Mouse (Mus musculus) heart, postnatal 0 days (tissue): ENCODE data around the gene Gm10401. TPM values are rescaled to one million over a fixed set of nuclear protein-coding genes. Genes with fewer than 3 reads are reported as not detected.
"Not testable (repeated sequence)": the region's sequence is repeated elsewhere in the genome, so short reads cannot be mapped to it uniquely, and the experiment has no call there.

Source experiments
- ATAC-seq: fragments of 200-750 bp; cut with Nextera tagmentation; 2 replicates; pipeline ENCODE4 v1.8.0; 2017; ENCODE audit warnings: low read depth, moderate number of reproducible peaks, moderate library complexity; ENCODE audit not compliant: insufficient read depth
- DNase-seq: peaks from one replicate; pipeline ENCODE4 v3.0.0-alpha.2; 2016; ENCODE audit warnings: low spot score
- H3K27ac ChIP-seq: fragments of 300-500 bp; sonication (generic); 2 replicates; pipeline ENCODE4 v1.5.1; 2014; ENCODE audit warnings: low read depth, mild to moderate bottlenecking
- H3K27me3 ChIP-seq: fragments of 300-500 bp; sonication (generic); 2 replicates; pipeline ENCODE4 v1.6.1; 2014; ENCODE audit warnings: low read length, mixed read lengths; ENCODE audit not compliant: control insufficient read depth, insufficient read depth
- H3K36me3 ChIP-seq: fragments of 300-500 bp; sonication (generic); replicated peaks from 2 replicates; pipeline ENCODE4 v1.6.1; 2014; ENCODE audit warnings: low read length, mixed read lengths; ENCODE audit not compliant: control insufficient read depth, insufficient read depth
- H3K4me1 ChIP-seq: fragments of 300-500 bp; sonication (generic); 2 replicates; pipeline ENCODE4 v1.6.1; 2014; ENCODE audit warnings: antibody characterized with exemption; ENCODE audit not compliant: control insufficient read depth, insufficient read depth
- H3K4me2 ChIP-seq: fragments of 300-500 bp; sonication (generic); 2 replicates; pipeline ENCODE4 v1.6.1; 2014; ENCODE audit warnings: low read depth, mild to moderate bottlenecking, low read length, moderate library complexity
- H3K4me3 ChIP-seq: fragments of 300-500 bp; sonication (generic); 2 replicates; pipeline ENCODE4 v1.5.1; 2014; ENCODE audit warnings: low read depth, low read length
- H3K9ac ChIP-seq: fragments of 300-500 bp; sonication (generic); replicated peaks from 2 replicates; pipeline ENCODE4 v1.6.1; 2014; ENCODE audit warnings: low read depth, low read length, mixed read lengths
- H3K9me3 ChIP-seq: fragments of 300-500 bp; sonication (generic); replicated peaks from 2 replicates; pipeline ENCODE4 v1.6.1; 2016; ENCODE audit warnings: low read length; ENCODE audit not compliant: control insufficient read depth
- CTCF ChIP-seq: IDR thresholded peaks from 2 replicates; pipeline ENCODE4 v1.5.1; 2016; ENCODE audit warnings: antibody characterized with exemption, control low read depth, low read depth
- EP300 ChIP-seq: IDR thresholded peaks from 2 replicates; pipeline ENCODE4 v1.6.1; 2016; ENCODE audit warnings: antibody characterized with exemption, low read depth
- WGBS: fragments of 180-500 bp; shearing (Covaris S2); extraction: QIAGEN DNeasy Blood & Tissue Kit; methylation state at CpG from one replicate; pipeline ENCODE4 v1.1.7; 2014; 5-methylcytosine and 5-hydroxymethylcytosine counted together
- polyA plus RNA-seq: library from polyadenylated mRNA; unstranded; fragments of >200 nt; fragmentation: Nextera tagmentation; extraction: Ambion mirVana; gene quantifications from 2 replicates; pipeline ENCODE4 v1.2.1, GENCODE M21; 2015
- total RNA-seq: library from RNA; depleted of rRNA; stranded (reverse); fragments of >200 nt; gene quantifications from 2 replicates; pipeline ENCODE4 v1.2.3, GENCODE M21; 2014; ENCODE audit warnings: low replicate concordance

Gene Gm10401
- total and polyA plus RNA-seq, 2 experiments from 2014 or later, result 14.4 TPM; not detected in 1

DNA sequence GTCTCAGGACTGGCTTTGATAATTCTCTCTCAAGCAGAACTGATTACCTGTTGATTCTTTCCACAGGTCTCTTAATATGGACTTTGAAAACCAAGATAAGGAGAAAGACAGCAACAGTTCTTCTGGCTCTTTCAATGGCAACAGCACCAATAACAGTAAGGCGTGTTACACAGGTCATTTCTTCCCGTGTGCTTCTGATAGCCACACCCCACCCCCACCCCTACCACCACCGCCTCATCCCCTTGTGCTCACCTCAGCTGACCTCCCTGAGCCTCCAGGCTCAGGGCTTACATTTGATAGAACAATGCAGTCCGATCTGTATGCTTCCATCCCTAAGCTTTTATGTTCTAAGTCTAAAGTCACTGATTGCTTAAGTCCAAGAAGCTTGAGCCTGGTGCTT lies 23.3 kb downstream of the Gm10401 start:
- WGBS, result 68% methylated on average over 4 of the region's 4 CpGs
- ATAC-seq (no peak), DNase-seq (no peak)
- H3K4me1 ChIP-seq, result peaks cover 14% of the 10 kb centered on the region
- no peak overlapping the region for H3K27ac ChIP-seq
- no peaks in the 10 kb centered on the region for H3K27me3 ChIP-seq
- H3K4me3 ChIP-seq, result no peak overlapping the region
- no peak for TF ChIP-seq CTCF
- H3K9ac ChIP-seq, result no peak overlapping the region
- no peak overlapping the region for H3K4me2 ChIP-seq
- H3K9me3 ChIP-seq, result no peaks in the 10 kb centered on the region
- peaks cover 9% of the 10 kb centered on the region; the same call in 1 of the 2 replicates for H3K36me3 ChIP-seq

DNA sequence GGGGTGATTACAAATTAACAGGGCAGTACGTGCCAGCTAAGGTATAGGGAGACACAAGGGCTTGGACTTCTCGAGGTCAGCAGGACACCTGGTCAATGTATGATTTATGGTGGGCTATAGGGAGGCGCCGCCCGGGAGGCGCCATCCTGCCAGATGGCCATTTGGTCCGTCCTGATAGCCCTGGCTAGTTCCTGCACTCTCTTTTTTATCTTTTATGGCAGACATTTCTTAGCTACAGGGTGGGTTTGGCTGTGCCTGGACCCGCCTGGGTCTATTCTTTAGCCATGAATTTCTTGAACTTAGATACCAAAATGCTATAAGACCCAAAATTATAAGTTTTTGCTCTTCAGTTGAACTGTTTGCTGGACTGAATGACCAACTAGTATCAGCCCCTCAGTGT lies 24.8 kb downstream of the Gm10401 start:
- H3K36me3 ChIP-seq, H3K9me3 ChIP-seq, H3K27me3 ChIP-seq, H3K27ac ChIP-seq, H3K4me3 ChIP-seq, H3K4me2 ChIP-seq, H3K9ac ChIP-seq, DNase-seq, ATAC-seq: not testable (repeated sequence)
- 81% methylated on average over 8 of the region's 8 CpGs for WGBS
- H3K4me1 ChIP-seq, result peaks cover 17% of the 10 kb centered on the region

DNA sequence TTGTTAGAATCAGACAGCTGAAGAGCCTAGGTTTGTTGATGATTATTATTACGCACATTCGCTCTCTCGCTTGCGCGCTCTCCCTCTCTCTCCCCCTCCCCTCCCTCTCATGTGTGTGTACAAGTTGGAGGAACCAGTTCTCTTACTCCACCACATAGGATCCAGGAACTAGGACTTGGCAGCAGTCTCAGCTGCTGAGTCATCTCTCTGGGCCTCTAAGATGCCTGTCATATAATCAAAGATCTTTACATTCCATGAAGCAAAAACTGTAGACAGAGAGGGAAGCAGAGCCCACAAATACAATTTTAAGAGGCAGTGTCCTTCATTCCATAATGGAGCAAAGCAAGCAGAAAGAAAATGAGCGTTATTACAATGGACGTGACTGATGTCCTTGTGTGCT lies 26.0 kb downstream of the Gm10401 start:
- H3K4me2 ChIP-seq, result no peak overlapping the region
- H3K9me3 ChIP-seq, result no peaks in the 10 kb centered on the region
- H3K27me3 ChIP-seq, result no peaks in the 10 kb centered on the region
- no peak for TF ChIP-seq EP300
- no peak for TF ChIP-seq CTCF
- WGBS, result 76% methylated on average over 7 of the region's 7 CpGs
- H3K9ac ChIP-seq, result no peak overlapping the region
- peaks cover 9% of the 10 kb centered on the region; the same call in 1 of the 2 replicates for H3K36me3 ChIP-seq
- peaks cover 19% of the 10 kb centered on the region for H3K4me1 ChIP-seq
- H3K4me3 ChIP-seq, result no peak overlapping the region
- peak; percentile 36; the same call in 1 of the 2 replicates for ATAC-seq
- no peak for DNase-seq
- H3K27ac ChIP-seq, result no peak overlapping the region

DNA sequence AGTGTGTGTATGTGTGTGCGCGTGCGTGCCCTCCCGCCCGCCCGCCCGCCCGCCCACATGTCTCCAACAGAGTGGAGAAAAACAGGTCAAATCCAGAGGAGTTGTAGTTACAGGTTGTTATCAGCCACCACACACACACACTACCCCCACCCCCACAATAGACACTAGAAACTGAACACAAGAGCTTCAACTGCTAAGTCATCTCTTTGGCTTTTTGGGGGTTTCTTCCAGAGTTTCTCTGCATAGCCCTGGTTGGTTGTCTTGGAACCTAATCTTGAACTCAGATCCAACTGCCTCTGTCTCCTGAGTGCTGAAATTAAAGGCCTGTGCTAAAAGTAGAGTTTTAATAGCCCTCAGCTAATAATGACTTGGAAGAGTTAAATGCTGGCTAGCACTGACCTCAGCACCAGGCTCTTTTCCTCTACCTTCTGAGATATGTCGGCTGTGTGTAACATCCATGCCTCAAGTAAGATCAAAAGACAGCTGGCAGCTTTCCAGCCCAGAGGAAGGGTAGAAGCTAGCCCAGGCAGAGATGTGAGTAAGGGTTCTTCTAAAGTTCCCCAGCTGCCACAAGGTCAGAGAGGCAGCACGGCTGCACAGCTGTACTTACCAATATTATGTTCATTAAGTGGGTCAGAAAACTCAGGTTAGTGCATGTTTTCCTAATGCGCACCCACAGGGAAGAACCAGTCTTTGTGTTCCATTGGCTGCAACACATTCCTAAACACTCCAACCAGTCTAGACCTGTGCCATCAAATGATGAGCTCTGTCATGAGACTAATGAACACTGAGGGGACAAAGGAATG lies 26.8 kb downstream of the Gm10401 start:
- TF ChIP-seq CTCF, result no peak
- no peak for TF ChIP-seq EP300
- no peak overlapping the region for H3K27ac ChIP-seq
- WGBS, result 81% methylated on average over 11 of the region's 11 CpGs
- ATAC-seq, result no peak
- H3K4me2 ChIP-seq, result no peak overlapping the region
- peaks cover 9% of the 10 kb centered on the region; the same call in 1 of the 2 replicates for H3K36me3 ChIP-seq
- H3K9me3 ChIP-seq, result no peaks in the 10 kb centered on the region
- DNase-seq, result no peak
- no peaks in the 10 kb centered on the region for H3K27me3 ChIP-seq
- no peak overlapping the region for H3K4me3 ChIP-seq
- peaks cover 21% of the 10 kb centered on the region for H3K4me1 ChIP-seq
- no peak overlapping the region for H3K9ac ChIP-seq

DNA sequence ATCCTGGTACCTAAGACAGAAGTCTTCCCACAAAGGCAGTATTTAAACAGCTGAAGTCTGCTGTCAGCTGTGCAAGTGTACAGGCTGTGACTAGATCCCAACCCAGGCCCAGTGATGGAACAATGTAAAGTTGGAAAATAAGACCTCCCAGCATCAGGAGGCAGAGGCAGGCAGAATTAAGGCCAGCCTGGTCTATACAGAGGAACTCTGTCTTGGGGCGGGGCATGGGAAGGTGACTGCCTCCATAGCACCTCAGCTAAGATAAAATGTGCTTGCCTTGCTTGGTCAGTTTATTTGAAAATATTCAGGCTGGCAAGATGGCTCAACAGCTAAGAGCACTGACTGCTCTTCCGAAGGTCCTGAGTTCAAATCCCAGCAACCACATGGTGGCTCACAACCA lies 27.6 kb downstream of the Gm10401 start:
- 100% methylated on average over 2 of the region's 2 CpGs for WGBS
- Histone ChIP-seq H3K4me1 (peaks cover 28% of the 10 kb centered on the region), H3K4me2 (no peak overlapping the region), H3K9me3 (no peaks in the 10 kb centered on the region), H3K27ac (no peak overlapping the region), H3K36me3 (peaks cover 8% of the 10 kb centered on the region; the same call in 1 of the 2 replicates), H3K9ac (no peak overlapping the region), H3K4me3 (no peak overlapping the region), H3K27me3 (no peaks in the 10 kb centered on the region)
- DNase-seq (no peak), ATAC-seq (no peak)
- TF ChIP-seq EP300 (no peak), CTCF (no peak)

DNA sequence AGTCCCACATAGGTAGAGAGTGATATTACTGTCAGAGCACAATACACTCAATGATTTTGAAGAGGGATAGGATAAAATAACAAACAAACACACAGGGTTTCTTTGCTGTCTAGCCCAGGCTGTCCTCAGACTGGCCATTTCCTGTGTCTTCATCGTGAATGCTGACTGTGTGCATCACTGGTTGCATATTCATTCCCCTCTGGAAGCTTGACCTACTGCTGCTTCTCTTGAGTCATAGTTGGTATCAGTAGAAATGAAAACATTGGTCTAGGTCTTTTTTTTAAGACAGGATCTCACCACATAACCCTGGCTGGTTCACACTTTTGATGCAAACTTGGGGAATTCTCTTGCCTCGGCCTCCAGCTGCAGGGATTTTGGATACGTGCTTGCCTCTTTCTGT lies 28.5 kb downstream of the Gm10401 start:
- 78% methylated on average over 3 of the region's 3 CpGs for WGBS
- H3K4me3 ChIP-seq, result no peak overlapping the region
- no peak overlapping the region for H3K9ac ChIP-seq
- no peaks in the 10 kb centered on the region for H3K9me3 ChIP-seq
- no peak overlapping the region for H3K4me2 ChIP-seq
- H3K4me1 ChIP-seq, result peaks cover 28% of the 10 kb centered on the region
- no peaks in the 10 kb centered on the region for H3K27me3 ChIP-seq
- 0 out of 2 replicates have a peak, but pooled peaks cover under 1% of the 10 kb centered on the region for H3K36me3 ChIP-seq
- DNase-seq (no peak), ATAC-seq (no peak)
- TF ChIP-seq CTCF (no peak), EP300 (no peak)
- H3K27ac ChIP-seq, result no peak overlapping the region
